Mouse (Mus musculus) cerebellum, postnatal 4 days (tissue): ENCODE results near the gene Slc13a5.

Experiments
- DNase-seq, 2 experiments: peaks; one replicate each; pipeline ENCODE4 v3.0.0; 2022; ENCODE audit warnings: low spot score in 2 of 2, mixed read lengths in 1 of 2

The Slc13a5 gene

GRCm38 (mm10) chr11:72206341-72207203 lies 60.5 kb downstream of the Slc13a5 start, which contains the start of gene Gm43951:
Gm43951 (minus strand) TSS chr11:72206840.
- DNase-seq = peak in 1 of 2 experiments; percentile 31

DNA sequence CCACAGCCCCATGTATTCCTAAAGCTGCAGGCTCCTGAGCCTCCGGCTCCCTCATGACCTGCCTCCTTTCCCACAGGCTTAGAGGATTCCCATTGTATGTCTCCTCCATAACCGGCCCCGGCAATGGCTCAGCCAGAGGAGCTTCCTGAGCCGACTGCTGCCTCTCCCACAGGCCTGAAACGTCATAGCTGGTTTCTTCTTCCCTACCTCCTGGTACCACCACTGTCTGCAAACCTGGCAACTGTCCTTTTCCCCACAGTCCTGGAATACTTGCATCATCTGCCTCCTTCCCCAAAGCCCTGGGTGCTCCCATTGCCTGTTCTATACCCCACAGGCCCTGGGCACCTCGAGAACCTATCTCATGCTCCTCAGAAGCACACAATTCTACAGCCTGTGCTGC lies 61.8 kb downstream of the Slc13a5 start:
- DNase-seq = no peak

DNA sequence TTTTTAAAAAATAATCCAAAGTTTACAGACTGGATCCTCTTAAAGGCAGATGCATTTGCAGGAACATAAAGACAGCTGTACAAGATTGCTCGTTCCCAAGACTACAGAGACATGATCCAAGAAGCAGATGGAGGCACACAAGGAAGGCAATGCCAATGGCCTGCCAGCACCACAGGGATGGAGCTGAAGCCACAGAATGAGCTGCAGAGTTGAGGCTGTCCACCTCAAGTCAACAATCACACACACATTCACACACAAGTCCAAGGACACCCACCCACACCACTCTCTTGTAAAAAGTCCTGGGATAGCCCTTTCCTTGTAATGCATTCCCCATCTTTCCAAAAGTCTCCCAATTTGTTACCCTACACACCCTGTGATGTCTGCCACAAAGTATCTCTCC lies 63.6 kb downstream of the Slc13a5 start:
- peak in 1 of 2 experiments; percentile 14 for DNase-seq

DNA sequence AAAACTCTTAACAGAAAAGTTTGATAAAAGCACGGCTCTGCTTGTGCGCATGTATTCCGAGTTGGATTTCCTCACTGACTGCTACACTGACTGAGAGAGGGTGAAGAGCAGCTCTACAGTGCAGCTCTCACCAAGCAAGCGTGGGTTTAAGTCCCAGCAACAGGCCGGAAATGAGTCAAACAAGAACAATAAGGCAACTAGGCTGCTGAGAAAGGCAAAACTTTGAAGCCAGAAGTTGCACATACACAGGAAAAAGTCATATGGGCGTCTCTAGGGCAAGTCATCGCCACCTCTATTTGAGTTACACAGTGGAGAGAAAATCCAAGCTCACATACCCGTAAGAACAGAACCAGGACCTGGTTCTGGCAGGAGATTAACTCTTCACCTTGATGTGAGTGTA lies 70.5 kb downstream of the Slc13a5 start:
- DNase-seq = no peak

DNA sequence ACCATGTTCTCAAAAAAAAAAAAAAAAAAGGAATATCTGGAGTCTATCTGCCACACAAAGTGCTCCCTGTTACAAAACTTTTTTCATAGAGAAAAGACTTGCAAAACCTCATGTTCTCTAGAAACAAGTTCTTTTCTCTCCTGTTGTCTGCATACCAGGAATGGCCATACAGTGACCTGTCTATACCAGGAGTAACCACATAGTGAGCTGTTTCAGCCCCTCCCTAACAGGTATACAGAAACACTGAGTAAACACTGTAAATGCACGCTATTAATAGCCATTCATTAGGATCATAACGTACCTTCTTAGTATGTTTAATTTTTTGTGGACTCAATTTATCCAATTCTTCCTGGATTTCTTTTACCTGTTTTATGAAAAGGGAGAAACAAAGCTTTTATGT lies 72.8 kb downstream of the Slc13a5 start:
- no peak for DNase-seq
